Mouse (Mus musculus) intestine, embryonic 15.5 days (tissue): Measurements from ENCODE around the gene Gm3336. TPM values are rescaled to one million over a fixed set of nuclear protein-coding genes. Genes with fewer than 3 reads are reported as not detected.

ENCODE experiments used
- ATAC-seq: fragments of 200-750 bp; cut with Nextera tagmentation; 2 replicates; pipeline ENCODE4 v1.8.0; 2017; ENCODE audit warnings: moderate TSS enrichment, moderate library complexity
- H3K27ac ChIP-seq: fragments of 300-500 bp; sonication (generic); 2 replicates; pipeline ENCODE4 v1.5.1; 2015; ENCODE audit warnings: mild to moderate bottlenecking, inconsistent platforms
- H3K27me3 ChIP-seq: fragments of 300-500 bp; sonication (generic); replicated peaks from 2 replicates; pipeline ENCODE4 v1.6.1; 2015; ENCODE audit warnings: inconsistent platforms
- H3K36me3 ChIP-seq: fragments of 300-500 bp; sonication (generic); 2 replicates; pipeline ENCODE4 v1.6.1; 2015; ENCODE audit warnings: inconsistent platforms
- H3K4me1 ChIP-seq: fragments of 300-500 bp; sonication (generic); replicated peaks from 2 replicates; pipeline ENCODE4 v1.6.1; 2015; ENCODE audit warnings: inconsistent platforms
- H3K4me2 ChIP-seq: fragments of 300-500 bp; sonication (generic); replicated peaks from 2 replicates; pipeline ENCODE4 v1.6.1; 2015; ENCODE audit warnings: mild to moderate bottlenecking, inconsistent platforms
- H3K4me3 ChIP-seq: fragments of 300-500 bp; sonication (generic); replicated peaks from 2 replicates; pipeline ENCODE4 v1.5.1; 2015; ENCODE audit warnings: inconsistent platforms
- H3K9ac ChIP-seq: fragments of 300-500 bp; sonication (generic); 2 replicates; pipeline ENCODE4 v1.6.1; 2015; ENCODE audit warnings: inconsistent platforms
- H3K9me3 ChIP-seq: fragments of 300-500 bp; sonication (generic); 2 replicates; pipeline ENCODE4 v1.6.1; 2016; ENCODE audit warnings: inconsistent platforms
- WGBS: fragments of 180-500 bp; shearing (Covaris S2); methylation state at CpG from one replicate; pipeline ENCODE4 v1.1.7; 2015; 5-methylcytosine and 5-hydroxymethylcytosine counted together
- polyA plus RNA-seq: library from polyadenylated mRNA; unstranded; fragments of >200 nt; fragmentation: Nextera tagmentation; extraction: Ambion mirVana; gene quantifications from 2 replicates; pipeline ENCODE4 v1.2.1, GENCODE M21; 2015

Gm3336 gene
- polyA plus RNA-seq, 1 experiment from 2014 or later = 2.1 TPM

DNA sequence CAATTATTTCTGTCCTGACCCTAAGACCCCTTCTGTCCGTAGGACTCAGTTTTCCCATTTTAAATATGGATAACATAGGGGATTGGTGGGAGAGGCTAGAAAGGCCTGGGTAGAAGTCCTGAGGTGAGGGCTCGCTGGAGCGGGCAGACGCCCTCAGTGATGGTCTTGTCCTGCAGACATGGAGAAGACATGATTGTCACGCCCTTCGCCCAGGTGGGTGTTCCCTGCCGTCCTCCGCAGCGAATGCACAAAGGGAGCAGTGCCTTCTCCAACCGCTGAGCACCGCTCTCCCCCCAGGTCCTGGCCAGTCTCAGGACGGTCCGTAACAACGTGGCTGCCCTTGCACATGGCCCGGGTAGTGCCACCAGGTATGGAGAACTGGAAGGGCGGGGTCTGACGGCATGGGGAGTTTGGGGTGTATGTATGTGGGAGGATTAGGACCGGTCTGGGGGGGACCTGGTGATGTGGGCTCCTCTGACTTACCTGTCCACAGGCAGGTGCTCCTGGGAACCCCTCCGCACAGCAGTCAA, 27.4 kb downstream of the Gm3336 start:
- H3K27ac ChIP-seq = no peak overlapping the region
- H3K4me1 ChIP-seq = peaks cover 17% of the 10 kb centered on the region
- no peaks in the 10 kb centered on the region for H3K36me3 ChIP-seq
- peaks cover 76% of the 10 kb centered on the region for H3K27me3 ChIP-seq
- WGBS = 58% methylated on average over 19 of the region's 19 CpGs
- no peak overlapping the region for H3K9ac ChIP-seq
- H3K4me3 ChIP-seq = no peak overlapping the region
- H3K9me3 ChIP-seq = no peaks in the 10 kb centered on the region
- no peak overlapping the region for H3K4me2 ChIP-seq
- no peak for ATAC-seq

DNA sequence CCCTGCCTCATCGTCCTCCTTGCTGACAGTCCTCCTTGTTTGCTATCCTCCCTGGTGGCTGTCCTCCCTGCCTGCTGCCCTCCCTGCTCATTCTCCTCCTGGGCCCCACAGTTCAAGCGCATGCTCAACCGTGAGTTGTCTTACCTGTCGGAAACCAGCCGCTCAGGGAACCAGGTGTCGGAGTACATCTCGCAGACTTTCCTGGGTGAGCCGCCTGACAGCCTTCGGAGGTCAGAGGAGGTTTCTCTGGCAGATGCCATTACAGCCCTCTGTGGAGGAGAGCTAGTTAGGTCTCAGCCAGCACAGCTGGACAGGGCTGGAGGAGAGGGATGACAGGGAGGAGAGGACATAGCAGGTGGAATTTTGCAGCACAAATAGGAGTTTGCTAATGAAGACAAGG, 28.3 kb downstream of the Gm3336 start:
- no peaks in the 10 kb centered on the region for H3K9me3 ChIP-seq
- no peak overlapping the region for H3K9ac ChIP-seq
- H3K4me2 ChIP-seq = no peak overlapping the region
- no peak overlapping the region for H3K4me3 ChIP-seq
- H3K27me3 ChIP-seq = peaks cover 68% of the 10 kb centered on the region
- 61% methylated on average over 9 of the region's 9 CpGs for WGBS
- ATAC-seq = no peak
- H3K27ac ChIP-seq = no peak overlapping the region
- H3K36me3 ChIP-seq = no peaks in the 10 kb centered on the region
- peaks cover 17% of the 10 kb centered on the region for H3K4me1 ChIP-seq

DNA sequence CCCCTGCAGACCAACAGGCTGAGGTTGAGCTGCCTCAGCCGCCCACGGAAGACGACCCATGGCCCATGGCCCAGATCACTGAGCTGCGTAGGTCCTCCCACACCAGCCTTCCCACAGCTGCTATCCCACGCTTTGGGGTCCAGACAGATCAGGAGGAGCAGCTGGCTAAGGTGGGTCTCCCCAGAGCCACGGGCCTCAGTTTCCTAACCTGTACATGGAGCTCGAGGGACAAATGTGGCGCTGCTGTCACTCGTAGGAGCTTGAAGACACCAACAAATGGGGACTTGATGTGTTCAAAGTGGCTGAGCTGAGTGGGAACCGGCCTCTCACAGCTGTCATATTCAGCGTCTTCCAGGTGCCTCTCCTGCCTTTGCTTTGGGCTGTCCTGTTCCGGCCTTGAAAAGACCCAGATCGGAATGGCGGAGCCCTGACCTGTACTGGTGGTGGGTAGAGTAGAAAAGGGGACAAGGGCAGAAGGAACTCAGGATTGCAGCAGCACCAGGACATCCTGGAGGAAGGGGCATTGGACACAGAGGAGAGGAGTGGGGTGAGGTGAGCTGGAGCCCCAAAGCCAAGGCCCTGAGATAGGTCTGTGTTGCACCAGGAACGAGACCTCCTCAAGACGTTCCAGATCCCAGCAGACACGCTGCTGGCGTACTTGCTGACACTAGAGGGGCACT, 29.0 kb downstream of the Gm3336 start:
- 85% methylated on average over 18 of the region's 18 CpGs for WGBS
- Histone ChIP-seq H3K9ac (no peak overlapping the region), H3K9me3 (no peaks in the 10 kb centered on the region), H3K36me3 (no peaks in the 10 kb centered on the region), H3K4me2 (no peak overlapping the region), H3K27ac (no peak overlapping the region), H3K4me1 (peaks cover 17% of the 10 kb centered on the region), H3K4me3 (no peak overlapping the region), H3K27me3 (peaks cover 61% of the 10 kb centered on the region)
- no peak for ATAC-seq

DNA sequence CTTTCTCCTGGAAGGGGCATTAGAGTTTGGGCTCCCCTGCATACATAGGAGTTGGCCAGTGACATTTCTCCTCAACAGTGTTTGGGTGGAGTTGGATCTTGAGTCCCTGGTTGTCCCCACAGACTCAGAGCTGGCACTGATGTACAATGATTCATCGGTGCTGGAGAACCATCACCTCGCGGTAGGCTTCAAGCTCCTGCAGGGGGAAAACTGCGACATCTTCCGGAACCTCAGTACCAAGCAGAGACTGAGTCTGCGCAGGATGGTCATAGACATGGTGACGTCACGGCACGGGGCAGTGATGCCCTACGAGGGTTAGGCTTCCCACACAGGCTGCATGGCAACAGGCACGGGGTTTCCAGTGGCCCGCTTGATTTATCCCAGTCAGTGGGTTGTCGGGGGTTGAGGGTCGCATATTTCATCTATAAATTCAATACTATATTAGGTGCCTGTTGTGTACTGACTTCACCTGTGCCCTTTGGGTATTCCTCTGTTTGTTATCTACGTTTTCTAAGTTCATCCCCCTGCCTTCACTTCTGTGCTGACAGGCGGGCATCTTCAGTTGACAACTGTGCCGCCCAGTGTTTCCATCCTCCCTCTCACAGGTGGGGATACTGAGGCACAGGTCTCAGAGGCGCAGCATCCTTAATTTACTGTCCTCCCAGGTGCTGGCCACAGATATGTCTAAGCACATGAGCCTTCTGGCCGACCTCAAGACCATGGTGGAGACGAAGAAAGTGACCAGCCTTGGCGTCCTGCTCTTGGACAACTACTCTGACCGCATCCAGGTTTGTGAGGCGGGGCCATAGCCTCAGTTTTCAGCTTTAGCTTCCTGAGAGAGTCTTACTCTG, 30.1 kb downstream of the Gm3336 start:
- ATAC-seq = no peak
- Histone ChIP-seq H3K4me1 (peaks cover 20% of the 10 kb centered on the region), H3K27me3 (peaks cover 50% of the 10 kb centered on the region), H3K36me3 (no peaks in the 10 kb centered on the region), H3K4me3 (no peak overlapping the region), H3K4me2 (no peak overlapping the region), H3K9me3 (no peaks in the 10 kb centered on the region), H3K9ac (no peak overlapping the region), H3K27ac (no peak overlapping the region)
- WGBS = 83% methylated on average over 23 of the region's 23 CpGs

DNA sequence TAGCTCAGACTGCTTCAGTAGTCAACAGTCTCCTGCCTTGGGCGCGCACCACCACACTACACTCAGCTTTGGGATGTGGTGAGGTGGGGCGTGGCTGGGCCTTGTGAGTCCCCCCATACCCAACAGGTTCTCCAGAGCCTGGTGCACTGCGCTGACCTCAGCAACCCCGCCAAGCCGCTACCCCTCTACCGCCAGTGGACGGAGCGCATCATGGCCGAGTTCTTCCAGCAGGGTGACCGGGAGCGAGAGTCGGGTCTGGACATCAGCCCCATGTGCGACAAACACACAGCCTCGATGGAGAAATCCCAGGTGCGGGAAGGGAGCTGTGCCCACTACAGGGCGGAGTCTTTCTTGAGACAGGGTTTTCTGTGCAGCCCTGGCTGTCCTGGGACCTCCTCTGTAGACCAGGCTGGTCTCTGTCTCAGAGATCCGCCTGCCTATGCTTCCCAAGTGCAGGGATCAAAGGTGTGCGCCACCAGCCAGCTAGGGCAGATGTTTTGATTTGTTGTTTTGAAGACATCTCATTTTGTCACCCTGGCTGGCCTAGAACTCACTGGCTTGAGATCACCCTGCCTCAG, 30.8 kb downstream of the Gm3336 start:
- Histone ChIP-seq H3K27me3 (peaks cover 43% of the 10 kb centered on the region), H3K9ac (no peak overlapping the region), H3K4me3 (no peak overlapping the region), H3K4me2 (no peak overlapping the region), H3K36me3 (no peaks in the 10 kb centered on the region), H3K4me1 (peaks cover 16% of the 10 kb centered on the region), H3K27ac (no peak overlapping the region), H3K9me3 (no peaks in the 10 kb centered on the region)
- 78% methylated on average over 19 of the region's 19 CpGs for WGBS
- ATAC-seq = no peak

DNA sequence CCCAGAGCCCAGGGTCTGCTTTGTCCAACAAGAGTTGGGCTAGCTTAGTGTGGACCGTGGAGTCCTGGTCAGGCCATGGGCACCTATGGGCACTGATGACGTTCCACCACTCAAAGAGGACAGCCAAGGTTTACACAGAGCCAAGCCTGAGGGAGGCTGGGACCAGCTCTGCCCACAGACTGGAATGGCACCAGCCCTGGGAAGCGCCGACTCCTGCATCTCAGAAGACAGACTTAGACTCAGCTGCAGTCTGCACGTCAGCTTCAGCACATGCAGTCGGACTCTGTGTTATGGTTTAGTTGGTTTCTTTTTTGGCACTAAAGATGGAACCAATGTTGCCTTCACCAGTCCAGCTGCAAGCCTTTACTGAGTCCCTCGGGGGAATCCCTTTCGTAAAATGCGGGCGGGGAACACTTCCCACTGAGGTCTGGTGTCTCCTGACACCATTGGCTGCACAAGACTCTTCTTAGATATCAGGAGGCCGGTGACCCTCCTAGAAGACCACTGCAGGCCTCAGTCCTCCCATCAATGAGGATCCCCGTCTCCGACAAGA, 31.9 kb downstream of the Gm3336 start:
- no peak overlapping the region for H3K4me3 ChIP-seq
- H3K9ac ChIP-seq = no peak overlapping the region
- no peak for ATAC-seq
- peaks cover 16% of the 10 kb centered on the region for H3K4me1 ChIP-seq
- 85% methylated on average over 13 of the region's 13 CpGs for WGBS
- H3K9me3 ChIP-seq = no peaks in the 10 kb centered on the region
- no peak overlapping the region for H3K27ac ChIP-seq
- no peaks in the 10 kb centered on the region for H3K36me3 ChIP-seq
- peaks cover 34% of the 10 kb centered on the region for H3K27me3 ChIP-seq
- no peak overlapping the region for H3K4me2 ChIP-seq

DNA sequence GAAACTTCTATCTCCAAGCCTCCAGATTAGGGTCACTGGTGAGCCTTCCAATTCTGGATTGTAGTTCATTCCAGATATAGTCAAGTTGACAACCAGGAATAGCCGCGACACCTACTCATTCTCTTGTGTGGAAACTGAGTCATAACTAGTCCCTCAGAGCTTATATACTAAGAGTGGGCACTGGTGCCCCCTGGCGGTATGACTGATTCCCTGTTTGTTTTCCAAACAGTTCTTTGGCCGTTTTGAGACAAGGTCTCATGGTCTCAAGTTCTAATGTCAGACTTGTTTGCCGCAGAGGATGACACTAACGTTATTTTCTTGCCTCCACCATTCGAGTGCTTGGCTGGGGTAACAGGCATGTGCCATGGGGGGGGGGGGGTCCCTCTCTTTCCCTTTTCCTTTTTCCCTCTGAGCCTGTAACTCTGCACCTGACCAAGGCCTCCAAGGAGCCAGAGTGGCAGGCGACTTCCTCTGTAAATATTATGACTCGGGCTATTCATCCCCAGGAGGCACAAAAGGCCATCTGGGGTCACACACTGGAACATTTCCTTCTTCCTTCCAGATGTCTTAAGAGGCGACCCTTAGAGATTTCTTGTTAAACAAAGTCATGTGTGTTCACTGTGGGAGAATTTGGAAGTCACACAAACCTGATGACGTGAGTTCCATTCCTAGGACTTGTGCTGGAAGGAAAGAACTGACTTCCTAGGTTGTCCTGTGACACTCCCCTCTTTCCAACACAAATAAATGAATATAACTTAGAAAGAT, 33.8 kb downstream of the Gm3336 start:
- peaks cover 1% of the 10 kb centered on the region for H3K36me3 ChIP-seq
- no peak overlapping the region; the same call in 1 of the 2 replicates for H3K4me2 ChIP-seq
- H3K27me3 ChIP-seq = peaks cover 16% of the 10 kb centered on the region
- peaks cover 24% of the 10 kb centered on the region for H3K4me1 ChIP-seq
- H3K27ac ChIP-seq = peak overlapping the region; percentile 86
- H3K9me3 ChIP-seq = no peaks in the 10 kb centered on the region
- 0 out of 2 replicates have a peak overlapping the region, but pooled peaks have one; percentile 32 for H3K9ac ChIP-seq
- ATAC-seq = no peak
- 20% methylated on average over 11 of the region's 11 CpGs for WGBS
- H3K4me3 ChIP-seq = no peak overlapping the region

DNA sequence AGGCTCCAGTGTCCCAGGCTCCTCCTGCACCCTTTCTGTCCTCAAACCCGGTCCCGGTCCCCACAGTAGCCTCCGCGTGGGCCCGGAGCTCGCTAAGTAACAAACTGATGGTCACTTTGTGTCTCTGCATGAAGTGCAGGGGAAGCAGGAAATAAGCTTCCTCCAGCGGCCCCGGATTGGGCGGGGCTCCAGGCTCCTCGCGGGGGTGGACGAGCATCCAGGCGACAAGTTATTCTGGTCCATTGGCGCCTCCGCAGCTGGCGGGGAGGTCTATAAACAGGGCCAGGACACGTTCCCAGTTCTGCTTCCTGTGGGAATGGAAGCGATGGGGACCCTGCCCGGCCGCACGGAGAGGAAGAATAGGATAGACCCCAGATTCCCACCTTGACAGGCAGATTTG, 34.8 kb downstream of the Gm3336 start:
- H3K4me3 ChIP-seq = 0 out of 2 replicates have a peak overlapping the region, but pooled peaks have one; percentile 11
- peaks cover 25% of the 10 kb centered on the region for H3K4me1 ChIP-seq
- H3K9ac ChIP-seq = peak overlapping the region; percentile 32

DNA sequence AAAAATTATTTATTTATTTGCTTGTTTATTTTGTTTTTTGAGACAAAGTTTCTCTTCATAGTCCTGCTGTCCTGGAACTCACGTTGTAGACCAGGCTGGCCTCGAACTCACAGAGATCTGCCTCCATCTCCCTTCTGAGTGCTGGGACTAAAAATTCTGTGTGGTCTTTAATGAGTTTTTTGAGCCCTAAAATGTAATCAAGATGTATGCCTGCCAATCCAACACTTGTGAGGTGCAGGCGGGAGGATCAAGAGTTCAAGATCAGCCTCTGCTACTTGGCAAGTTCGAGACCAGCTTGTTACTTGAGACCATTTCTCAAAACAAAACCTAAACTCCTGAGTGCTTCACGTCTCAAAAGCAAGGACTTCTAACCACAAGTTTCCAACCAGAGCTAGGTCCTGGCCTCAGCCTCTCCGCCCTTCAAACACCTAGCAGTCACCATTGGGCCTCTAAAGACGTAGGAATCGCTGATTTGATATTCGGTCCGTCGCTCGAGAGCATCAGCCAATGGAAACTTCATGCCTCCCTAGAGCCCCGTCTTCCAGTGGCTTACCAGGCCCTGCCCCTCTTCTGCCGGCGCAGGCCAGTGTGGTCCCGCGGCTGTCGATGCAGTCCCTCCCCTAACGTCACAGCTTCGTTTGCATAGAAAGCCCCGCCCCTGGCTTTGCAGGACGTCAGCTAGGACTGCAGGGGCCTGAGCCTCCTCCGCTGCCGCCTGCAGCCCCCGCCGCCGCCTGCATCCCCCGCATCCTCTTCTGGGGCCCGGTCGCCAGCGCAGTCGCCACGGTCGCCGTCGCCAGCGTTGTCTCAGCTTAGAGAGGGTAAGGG, 35.9 kb downstream of the Gm3336 start, which contains the start of gene Rab3a:
Rab3a (plus strand) TSS at position 637 of the 828 bp plus-strand sequence.
- Histone ChIP-seq H3K27ac (peak within 1 kb of the TSS; percentile 86), H3K27me3 (0 out of 2 replicates have a peak, but pooled peaks cover under 1% of the 10 kb centered on the region), H3K4me1 (peaks cover 36% of the 10 kb centered on the region), H3K4me2 (peak within 1 kb of the TSS; percentile 85), H3K4me3 (peak within 1 kb of the TSS; percentile 59), H3K9ac (peak within 1 kb of the TSS; percentile 62), H3K36me3 (peaks cover 14% of the 10 kb centered on the region), H3K9me3 (no peaks in the 10 kb centered on the region)
- 8% methylated on average over 37 of the region's 37 CpGs for WGBS
- peak; percentile 97 for ATAC-seq

More for the DNA sequence above, 34.8 kb downstream of the Gm3336 start:
- H3K36me3 ChIP-seq = peaks cover 9% of the 10 kb centered on the region
- H3K27me3 ChIP-seq = peaks cover 8% of the 10 kb centered on the region; the same call in 1 of the 2 replicates
- no peak for ATAC-seq
- H3K9me3 ChIP-seq = no peaks in the 10 kb centered on the region
- peak overlapping the region; percentile 86 for H3K27ac ChIP-seq
- peak overlapping the region; percentile 57 for H3K4me2 ChIP-seq
- 13% methylated on average over 21 of the region's 21 CpGs for WGBS

DNA sequence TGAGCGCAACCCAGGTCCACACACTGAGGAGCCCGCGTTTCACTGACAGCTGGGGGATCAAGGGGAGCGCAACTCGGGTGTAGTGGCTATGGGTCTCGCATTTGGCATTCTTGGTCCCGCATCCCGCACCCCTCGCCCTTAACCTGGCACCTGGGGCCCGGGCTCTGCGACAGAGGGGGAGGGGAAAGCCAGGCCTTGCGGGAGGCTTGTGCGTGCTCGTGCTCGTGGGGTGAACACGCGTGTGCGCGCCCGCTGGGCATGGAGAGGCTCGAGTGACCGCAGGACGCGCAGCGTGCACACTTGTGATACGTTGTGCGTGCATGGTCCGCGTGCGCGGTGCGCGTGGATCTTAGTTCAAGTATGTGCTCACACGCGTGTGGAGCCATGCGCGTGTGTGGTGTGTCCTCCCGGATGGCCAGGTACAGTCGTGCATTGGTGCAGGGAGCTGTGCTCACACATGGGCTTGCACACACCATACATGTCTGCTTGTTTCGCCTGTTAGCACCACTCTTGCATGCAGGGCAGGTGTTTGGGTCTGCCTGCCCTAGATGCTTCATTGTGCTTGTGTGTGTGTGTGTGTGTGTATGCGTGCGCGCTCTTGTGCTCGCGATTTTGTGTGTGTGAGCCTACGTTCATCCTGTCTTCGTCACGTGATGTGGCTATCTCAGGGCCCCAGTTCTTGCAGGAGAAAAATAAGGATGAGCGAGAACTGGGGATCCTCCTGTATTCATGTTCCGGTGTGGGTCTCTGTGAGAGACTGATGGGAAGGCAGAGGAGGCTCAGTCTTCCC, 36.7 kb downstream of the Gm3336 start:
- WGBS = 12% methylated on average over 50 of the region's 50 CpGs
- no peaks in the 10 kb centered on the region for H3K9me3 ChIP-seq
- H3K9ac ChIP-seq = peak overlapping the region; percentile 62
- peaks cover 43% of the 10 kb centered on the region for H3K4me1 ChIP-seq
- peak overlapping the region; percentile 85 for H3K4me2 ChIP-seq
- peak overlapping the region; percentile 36 for H3K27ac ChIP-seq
- no peaks in the 10 kb centered on the region for H3K27me3 ChIP-seq
- peaks cover 14% of the 10 kb centered on the region for H3K36me3 ChIP-seq
- no peak; the same call in 1 of the 2 replicates for ATAC-seq
- peak overlapping the region; percentile 59 for H3K4me3 ChIP-seq
